Mouse (Mus musculus): ENCODE measurements at regions not wholly inside any gene's neighbourhood (a gene's known extent, or its start where the extent isn't known, plus 50 kb on each side); places are given as distances from the start of the nearest gene placed in this dataset.

GRCm38 (mm10) chr16:47526613-47527012, 756.9 kb upstream of the Dppa4 start:
- H3K27me3 ChIP-seq (ENCODE audit: control insufficient read depth, insufficient read depth, low read depth, low read length), result no peaks in the 10 kb centered on the region
- H3K27ac ChIP-seq (ENCODE audit: low read length), result no peak overlapping the region
- H3K4me1 ChIP-seq (ENCODE audit: control insufficient read depth, insufficient read depth, low read length), result no peaks in the 10 kb centered on the region
- 94% methylated on average over 3 of the region's 3 CpGs for WGBS
- H3K36me3 ChIP-seq (ENCODE audit: control insufficient read depth, insufficient read depth, low read length), result no peaks in the 10 kb centered on the region
- H3K4me2 ChIP-seq (ENCODE audit: low read length), result no peak overlapping the region
- H3K4me3 ChIP-seq (ENCODE audit: low read depth, low read length), result no peak overlapping the region
- H3K9me3 ChIP-seq (replicated peaks; ENCODE audit: control insufficient read depth, low read length, poor library complexity, severe bottlenecking), result no peaks in the 10 kb centered on the region
- ATAC-seq, result no peak
- no peak overlapping the region for H3K9ac ChIP-seq (ENCODE audit: low read depth, low read length)

DNA sequence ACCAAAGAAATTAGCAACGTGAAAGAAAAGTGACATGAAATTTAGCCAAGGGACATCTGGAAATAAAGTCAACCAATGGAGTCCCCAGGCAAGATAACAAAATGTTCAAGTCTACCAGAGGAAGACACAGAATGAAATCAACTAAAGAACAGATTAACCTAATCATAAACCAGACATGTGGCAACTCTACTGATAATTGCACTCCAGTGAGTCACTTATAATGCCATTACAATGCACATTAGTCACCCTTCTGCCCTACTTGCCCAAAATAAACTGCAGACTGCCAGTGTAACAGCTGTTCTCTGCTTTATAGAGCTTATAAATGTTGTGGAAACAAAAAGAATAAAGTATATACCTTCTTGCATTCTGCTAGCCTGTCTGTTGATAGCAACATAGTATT, 747.0 kb upstream of the Dppa4 start:
- ATAC-seq, result no peak
- WGBS, result 52% methylated on average over 1 of the region's 1 CpGs
- Histone ChIP-seq H3K36me3 (ENCODE audit: control insufficient read depth, insufficient read depth, low read length) (no peaks in the 10 kb centered on the region), H3K9ac (ENCODE audit: low read depth, low read length) (no peak overlapping the region), H3K9me3 (replicated peaks; ENCODE audit: control insufficient read depth, low read length, poor library complexity, severe bottlenecking) (no peaks in the 10 kb centered on the region), H3K4me2 (ENCODE audit: low read length) (no peak overlapping the region), H3K27ac (ENCODE audit: low read length) (no peak overlapping the region), H3K4me3 (ENCODE audit: low read depth, low read length) (no peak overlapping the region), H3K27me3 (ENCODE audit: control insufficient read depth, insufficient read depth, low read depth, low read length) (no peaks in the 10 kb centered on the region), H3K4me1 (ENCODE audit: control insufficient read depth, insufficient read depth, low read length) (no peaks in the 10 kb centered on the region)

- 88% methylated on average over 3 of the region's 3 CpGs for WGBS
- no peak overlapping the region for H3K4me2 ChIP-seq (ENCODE audit: low read length)
- H3K36me3 ChIP-seq (ENCODE audit: control insufficient read depth, insufficient read depth, low read length), result no peaks in the 10 kb centered on the region
- ATAC-seq, result no peak
- H3K4me1 ChIP-seq (ENCODE audit: control insufficient read depth, insufficient read depth, low read length), result no peaks in the 10 kb centered on the region
- H3K27me3 ChIP-seq (ENCODE audit: control insufficient read depth, insufficient read depth, low read depth, low read length), result no peaks in the 10 kb centered on the region
- no peak overlapping the region for H3K4me3 ChIP-seq (ENCODE audit: low read depth, low read length)
- no peak overlapping the region for H3K9ac ChIP-seq (ENCODE audit: low read depth, low read length)
- no peak overlapping the region for H3K27ac ChIP-seq (ENCODE audit: low read length)
- H3K9me3 ChIP-seq (replicated peaks; ENCODE audit: control insufficient read depth, low read length, poor library complexity, severe bottlenecking), result no peaks in the 10 kb centered on the region
Measured at GRCm38 (mm10) chr16:47551101-47551500, 732.4 kb upstream of the Dppa4 start.

DNA sequence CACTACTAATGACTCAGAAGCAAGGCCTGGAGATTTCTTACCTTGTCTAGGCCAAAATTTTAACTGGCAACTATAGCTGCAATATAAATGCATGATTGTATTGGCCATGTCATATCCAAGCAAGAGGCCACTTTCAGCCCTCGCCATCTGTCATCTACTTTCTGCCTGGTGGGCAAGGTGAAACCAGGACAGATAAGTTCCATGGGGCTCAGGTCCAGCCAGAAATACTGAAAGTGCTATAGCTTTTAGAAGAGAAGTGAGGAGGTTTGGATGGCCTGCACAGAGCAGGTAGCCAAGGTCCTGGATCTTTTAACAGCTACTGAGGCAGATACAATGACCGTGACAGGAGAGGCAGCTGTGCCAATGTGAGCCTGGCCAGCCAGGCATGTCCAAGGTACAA, 715.5 kb upstream of the Dppa4 start:
- ATAC-seq, result no peak
- no peak overlapping the region for H3K4me3 ChIP-seq (ENCODE audit: low read depth, low read length)
- no peaks in the 10 kb centered on the region for H3K4me1 ChIP-seq (ENCODE audit: control insufficient read depth, insufficient read depth, low read length)
- no peaks in the 10 kb centered on the region for H3K9me3 ChIP-seq (replicated peaks; ENCODE audit: control insufficient read depth, low read length, poor library complexity, severe bottlenecking)
- H3K36me3 ChIP-seq (ENCODE audit: control insufficient read depth, insufficient read depth, low read length), result no peaks in the 10 kb centered on the region
- H3K4me2 ChIP-seq (ENCODE audit: low read length), result no peak overlapping the region
- H3K27ac ChIP-seq (ENCODE audit: low read length), result no peak overlapping the region
- WGBS, result 96% methylated on average over 2 of the region's 2 CpGs
- H3K9ac ChIP-seq (ENCODE audit: low read depth, low read length), result no peak overlapping the region
- no peaks in the 10 kb centered on the region for H3K27me3 ChIP-seq (ENCODE audit: control insufficient read depth, insufficient read depth, low read depth, low read length)

DNA sequence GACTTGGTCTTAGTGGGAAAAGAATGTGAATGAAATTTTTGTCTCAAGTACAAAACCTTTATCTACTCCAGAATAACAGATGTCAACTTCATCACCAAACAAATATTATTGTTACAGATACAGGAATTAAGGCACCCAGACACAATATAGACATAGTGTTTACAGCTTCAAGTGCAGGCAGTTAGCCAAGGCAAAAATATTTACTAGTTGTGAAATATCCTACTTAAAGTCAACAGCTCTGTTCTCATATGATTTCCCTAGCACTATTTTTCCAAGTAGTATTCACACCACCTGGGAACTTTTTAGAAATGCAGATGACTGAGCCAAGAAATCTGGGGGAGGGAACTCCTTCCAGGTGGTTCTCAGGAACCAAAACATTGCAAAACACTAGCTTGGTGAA, 684.1 kb upstream of the Dppa4 start:
- H3K27me3 ChIP-seq (ENCODE audit: control insufficient read depth, insufficient read depth, low read depth, low read length), result no peaks in the 10 kb centered on the region
- H3K4me1 ChIP-seq (ENCODE audit: control insufficient read depth, insufficient read depth, low read length), result no peaks in the 10 kb centered on the region
- no peak overlapping the region for H3K27ac ChIP-seq (ENCODE audit: low read length)
- H3K9me3 ChIP-seq (replicated peaks; ENCODE audit: control insufficient read depth, low read length, poor library complexity, severe bottlenecking), result 0 out of 2 replicates have a peak, but pooled peaks cover 5% of the 10 kb centered on the region
- no peak overlapping the region for H3K4me3 ChIP-seq (ENCODE audit: low read depth, low read length)
- no peak overlapping the region for H3K9ac ChIP-seq (ENCODE audit: low read depth, low read length)
- ATAC-seq, result no peak
- H3K36me3 ChIP-seq (ENCODE audit: control insufficient read depth, insufficient read depth, low read length), result no peaks in the 10 kb centered on the region
- no peak overlapping the region for H3K4me2 ChIP-seq (ENCODE audit: low read length)
